Mouse (Mus musculus) myocyte (in vitro differentiated cells): ENCODE measurements around the gene Runx3. TPM values are rescaled to one million over a fixed set of nuclear protein-coding genes. Genes with fewer than 3 reads are reported as not detected.

Experiments
- H3K27me3 ChIP-seq: one replicate; pipeline ENCODE4 v1.6.1; 2011; ENCODE audit not compliant: control insufficient read depth, insufficient read depth, insufficient read length
- H3K36me3 ChIP-seq: one replicate; pipeline ENCODE4 v1.6.1; 2011; ENCODE audit not compliant: control insufficient read depth, insufficient read depth
- H3K4me2 ChIP-seq: one replicate; pipeline ENCODE4 v1.6.1; 2011; ENCODE audit warnings: low read depth, control low read depth
- H3K4me3 ChIP-seq: one replicate; pipeline ENCODE4 v1.5.1; 2011; ENCODE audit warnings: mild to moderate bottlenecking, control low read depth, moderate library complexity
- H3K79me2 ChIP-seq: one replicate; pipeline ENCODE4 v1.6.1; 2011; ENCODE audit not compliant: control insufficient read depth, insufficient read depth
- H3ac ChIP-seq: one replicate; pipeline ENCODE4 v1.6.1; 2011; ENCODE audit not compliant: control insufficient read depth, insufficient read length
- CEBPB ChIP-seq: IDR thresholded peaks from 2 replicates; pipeline ENCODE4 v1.6.1; 2011; ENCODE audit warnings: mild to moderate bottlenecking, moderate library complexity; ENCODE audit not compliant: poor library complexity, insufficient read depth, severe bottlenecking
- E2F4 ChIP-seq: IDR thresholded peaks from one replicate; pipeline ENCODE4 v1.6.1; 2011; ENCODE audit warnings: mild to moderate bottlenecking, control low read depth, moderate library complexity; ENCODE audit not compliant: insufficient read depth
- MAX ChIP-seq: IDR thresholded peaks from one replicate; pipeline ENCODE4 v1.6.1; 2011; ENCODE audit warnings: low read depth, mild to moderate bottlenecking, control low read depth
- MYOD1 ChIP-seq, 3 experiments: IDR thresholded peaks; one replicate each; pipeline ENCODE4 v1.6.1; 2011; ENCODE audit warnings: control low read depth in 2 of 3, low read depth in 2 of 3, mild to moderate bottlenecking in 2 of 3, moderate library complexity in 1 of 3; ENCODE audit not compliant: insufficient read length in 2 of 3, control insufficient read depth in 1 of 3
- MYOG ChIP-seq, 3 experiments: IDR thresholded peaks; one replicate each; pipeline ENCODE4 v1.6.1; 2011; ENCODE audit warnings: control low read depth in 2 of 3, low read depth in 2 of 3, mild to moderate bottlenecking in 2 of 3; ENCODE audit not compliant: insufficient read length in 2 of 3, control insufficient read depth in 1 of 3, insufficient read depth in 1 of 3
- POLR2A ChIP-seq: IDR thresholded peaks from one replicate; pipeline ENCODE4 v1.6.1; 2011; ENCODE audit warnings: low read depth, mild to moderate bottlenecking, control low read depth, moderate library complexity; ENCODE audit not compliant: insufficient read length
- POLR2AphosphoS2 ChIP-seq: IDR thresholded peaks from one replicate; pipeline ENCODE4 v1.6.1; 2011; ENCODE audit warnings: low read depth, control low read depth; ENCODE audit not compliant: insufficient read length
- REST ChIP-seq: IDR thresholded peaks from one replicate; pipeline ENCODE4 v1.6.1; 2011; ENCODE audit warnings: mild to moderate bottlenecking, control low read depth, moderate library complexity; ENCODE audit not compliant: insufficient read depth, insufficient read length
- SRF ChIP-seq: IDR thresholded peaks from one replicate; pipeline ENCODE4 v1.6.1; 2011; ENCODE audit warnings: low read depth; ENCODE audit not compliant: control insufficient read depth, insufficient read length
- TCF12 ChIP-seq: IDR thresholded peaks from one replicate; pipeline ENCODE4 v1.6.1; 2011; ENCODE audit warnings: mild to moderate bottlenecking, control low read depth; ENCODE audit not compliant: poor library complexity, insufficient read depth, severe bottlenecking
- TCF3 ChIP-seq: IDR thresholded peaks from one replicate; pipeline ENCODE4 v1.6.1; 2011; ENCODE audit warnings: low read depth, control low read depth; ENCODE audit not compliant: insufficient read length
- USF1 ChIP-seq: IDR thresholded peaks from one replicate; pipeline ENCODE4 v1.6.1; 2011; ENCODE audit warnings: low read depth, mild to moderate bottlenecking, control low read depth, moderate library complexity
- polyA plus RNA-seq: library from polyadenylated mRNA; unstranded; fragments of >200 nt; fragmentation: generic; extraction: Trizol; gene quantifications from one replicate; pipeline ENCODE4 v1.2.1, GENCODE M21; 2012; ENCODE audit warnings: missing spikeins

Gene Runx3
- polyA plus RNA-seq, 1 experiment, result 19.6 TPM

GRCm38 (mm10) chr4:135095693-135096092 is 24.8 kb upstream of the Runx3 start:
- TF ChIP-seq USF1, result no peak
- no peak for TF ChIP-seq SRF
- TF ChIP-seq MAX, result no peak
- TF ChIP-seq POLR2AphosphoS2, result no peak
- TF ChIP-seq CEBPB, result no peak
- TF ChIP-seq E2F4, result no peak
- peak; percentile 79 to 99 (median 98) for TF ChIP-seq MYOG (IDR thresholded peaks at IDR 0.05; ENCODE audit: control insufficient read depth in 1 of 3, insufficient read depth in 1 of 3, insufficient read length in 2 of 3, low read depth in 2 of 3)
- TF ChIP-seq TCF3, result peak; percentile 95
- TF ChIP-seq TCF12, result peak; percentile 92
- TF ChIP-seq REST, result no peak
- peak; percentile 40 to 99 (median 99) for TF ChIP-seq MYOD1 (IDR thresholded peaks at IDR 0.05; ENCODE audit: control insufficient read depth in 1 of 3, insufficient read length in 2 of 3, low read depth in 2 of 3)
- TF ChIP-seq POLR2A, result peak; percentile 51
- no peaks in the 10 kb centered on the region for H3K79me2 ChIP-seq
- peak overlapping the region; percentile 63 for H3K4me2 ChIP-seq
- no peaks in the 10 kb centered on the region for H3K36me3 ChIP-seq
- H3K27me3 ChIP-seq, result no peaks in the 10 kb centered on the region
- H3K4me3 ChIP-seq, result no peak overlapping the region
- H3ac ChIP-seq, result no peak overlapping the region

GRCm38 (mm10) chr4:135097910-135098891 is 22.3 kb upstream of the Runx3 start:
- TF ChIP-seq MYOD1 (IDR thresholded peaks at IDR 0.05; ENCODE audit: control insufficient read depth in 1 of 3, insufficient read length in 2 of 3, low read depth in 2 of 3) (no peak), POLR2A (no peak), MYOG (IDR thresholded peaks at IDR 0.05; ENCODE audit: control insufficient read depth in 1 of 3, insufficient read depth in 1 of 3, insufficient read length in 2 of 3, low read depth in 2 of 3) (no peak), TCF3 (no peak), REST (no peak), CEBPB (no peak), TCF12 (no peak), USF1 (no peak), MAX (no peak), E2F4 (no peak), SRF (no peak), POLR2AphosphoS2 (no peak)
- no peak overlapping the region for H3K4me2 ChIP-seq
- H3K36me3 ChIP-seq, result no peaks in the 10 kb centered on the region
- no peaks in the 10 kb centered on the region for H3K79me2 ChIP-seq
- H3ac ChIP-seq, result no peak overlapping the region
- no peak overlapping the region for H3K4me3 ChIP-seq
- no peaks in the 10 kb centered on the region for H3K27me3 ChIP-seq

GRCm38 (mm10) chr4:135102019-135102740 is 18.3 kb upstream of the Runx3 start:
- TF ChIP-seq POLR2A, result no peak
- TF ChIP-seq MYOD1 (IDR thresholded peaks at IDR 0.05; ENCODE audit: control insufficient read depth in 1 of 3, insufficient read length in 2 of 3, low read depth in 2 of 3), result no peak
- TF ChIP-seq E2F4, result no peak
- TF ChIP-seq REST, result no peak
- no peak for TF ChIP-seq MYOG (IDR thresholded peaks at IDR 0.05; ENCODE audit: control insufficient read depth in 1 of 3, insufficient read depth in 1 of 3, insufficient read length in 2 of 3, low read depth in 2 of 3)
- no peak for TF ChIP-seq SRF
- Histone ChIP-seq H3K79me2 (no peaks in the 10 kb centered on the region), H3K27me3 (no peaks in the 10 kb centered on the region), H3ac (no peak overlapping the region), H3K4me3 (no peak overlapping the region), H3K36me3 (no peaks in the 10 kb centered on the region), H3K4me2 (no peak overlapping the region)

- TF ChIP-seq CEBPB (no peak), TCF3 (no peak), TCF12 (no peak), MAX (no peak), POLR2AphosphoS2 (no peak), MYOD1 (IDR thresholded peaks at IDR 0.05; ENCODE audit: control insufficient read depth in 1 of 3, insufficient read length in 2 of 3, low read depth in 2 of 3) (no peak), POLR2A (no peak), USF1 (no peak), REST (no peak)
- H3ac ChIP-seq, result no peak overlapping the region
- H3K79me2 ChIP-seq, result no peaks in the 10 kb centered on the region
- no peaks in the 10 kb centered on the region for H3K27me3 ChIP-seq
- no peaks in the 10 kb centered on the region for H3K36me3 ChIP-seq
- H3K4me3 ChIP-seq, result no peak overlapping the region
- H3K4me2 ChIP-seq, result no peak overlapping the region
These were observed 17.7 kb upstream of the Runx3 start for GRCm38 (mm10) chr4:135102761-135103160.
